Mouse (Mus musculus) G1E (cell line): ENCODE data around the gene Pskh1.

ENCODE experiments used
- CTCF ChIP-seq: IDR thresholded peaks from 2 replicates; pipeline ENCODE4 v1.5.1; 2012; ENCODE audit warnings: low read depth, low read length, inconsistent platforms, mixed read lengths
- GATA1 ChIP-seq: IDR thresholded peaks from 2 replicates; pipeline ENCODE4 v1.6.1; 2012; ENCODE audit warnings: borderline replicate concordance, low read length, inconsistent platforms, mixed read lengths
- TAL1 ChIP-seq: conservative IDR thresholded peaks from 2 replicates; pipeline ENCODE4 v1.6.1; 2012; ENCODE audit warnings: low read depth, low read length, inconsistent platforms, mixed read lengths

DNA sequence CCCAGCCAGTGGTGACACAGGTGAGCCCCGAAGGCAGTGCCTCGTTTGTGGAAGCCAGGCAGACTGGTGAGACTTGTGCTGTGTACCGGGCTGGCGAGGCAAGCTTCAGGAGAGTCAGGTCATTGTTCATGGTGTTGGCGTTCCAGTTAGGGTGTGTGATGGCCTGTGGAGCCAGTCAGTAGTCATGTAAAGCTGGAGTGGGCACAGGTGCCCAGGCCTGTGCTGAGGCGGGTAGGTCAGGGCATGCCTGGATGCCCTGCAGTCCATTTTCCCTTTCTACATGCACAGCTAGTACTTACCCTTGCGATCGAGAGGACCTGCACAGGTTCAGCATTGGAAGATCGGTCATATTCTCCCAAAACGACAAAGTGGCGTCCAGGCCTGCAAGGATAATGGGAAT lies 32.3 kb downstream of the Pskh1 start:
- TF ChIP-seq CTCF = no peak
- no peak for TF ChIP-seq GATA1
- no peak for TF ChIP-seq TAL1
